Mouse (Mus musculus) 416B (cell line): ENCODE results near the gene Sec63.

Source experiments
- DNase-seq: peaks from one replicate; pipeline ENCODE4 v3.0.0; 2011; ENCODE audit warnings: low read depth

Gene Sec63

DNA sequence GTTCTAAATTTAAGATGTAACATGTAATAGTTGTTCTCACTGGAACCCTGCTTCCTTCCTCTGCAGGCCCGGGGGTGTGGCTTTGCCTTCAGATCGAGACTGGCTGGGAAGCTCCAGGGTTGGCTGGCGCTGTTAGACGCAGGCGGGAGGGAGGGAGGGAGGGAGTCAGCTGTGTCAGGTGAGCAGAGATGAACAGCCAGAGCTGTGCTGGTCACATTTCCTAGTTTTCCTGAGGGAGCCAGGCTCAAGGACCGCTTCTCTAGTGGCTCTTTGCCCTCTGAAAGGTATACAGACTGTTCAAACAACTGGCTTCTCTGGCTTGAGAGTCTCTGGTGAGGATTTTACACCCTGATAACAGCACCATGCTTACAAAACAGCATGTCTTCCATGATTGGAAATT lies 69.1 kb downstream of the Sec63 start:
- no peak for DNase-seq

DNA sequence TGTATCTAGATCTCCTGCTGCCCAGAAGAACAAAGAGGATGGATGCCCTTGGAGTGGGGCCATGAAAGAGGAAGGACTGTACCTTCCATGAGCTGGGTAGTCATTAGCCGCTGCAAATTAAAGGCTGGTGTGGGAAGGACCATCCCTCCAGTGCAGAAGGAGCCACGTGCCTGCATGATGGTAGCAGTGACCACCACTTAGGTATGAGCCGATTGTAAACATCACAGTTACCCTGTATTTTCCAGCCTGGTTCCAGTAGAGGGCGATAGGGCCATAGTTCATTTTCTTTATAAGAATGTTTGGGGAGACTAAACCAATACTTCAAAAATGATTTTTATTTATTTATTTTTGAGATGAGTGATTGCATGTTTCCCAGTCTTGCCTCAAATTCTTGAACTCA lies 71.4 kb downstream of the Sec63 start:
- DNase-seq, result peak; percentile 33

DNA sequence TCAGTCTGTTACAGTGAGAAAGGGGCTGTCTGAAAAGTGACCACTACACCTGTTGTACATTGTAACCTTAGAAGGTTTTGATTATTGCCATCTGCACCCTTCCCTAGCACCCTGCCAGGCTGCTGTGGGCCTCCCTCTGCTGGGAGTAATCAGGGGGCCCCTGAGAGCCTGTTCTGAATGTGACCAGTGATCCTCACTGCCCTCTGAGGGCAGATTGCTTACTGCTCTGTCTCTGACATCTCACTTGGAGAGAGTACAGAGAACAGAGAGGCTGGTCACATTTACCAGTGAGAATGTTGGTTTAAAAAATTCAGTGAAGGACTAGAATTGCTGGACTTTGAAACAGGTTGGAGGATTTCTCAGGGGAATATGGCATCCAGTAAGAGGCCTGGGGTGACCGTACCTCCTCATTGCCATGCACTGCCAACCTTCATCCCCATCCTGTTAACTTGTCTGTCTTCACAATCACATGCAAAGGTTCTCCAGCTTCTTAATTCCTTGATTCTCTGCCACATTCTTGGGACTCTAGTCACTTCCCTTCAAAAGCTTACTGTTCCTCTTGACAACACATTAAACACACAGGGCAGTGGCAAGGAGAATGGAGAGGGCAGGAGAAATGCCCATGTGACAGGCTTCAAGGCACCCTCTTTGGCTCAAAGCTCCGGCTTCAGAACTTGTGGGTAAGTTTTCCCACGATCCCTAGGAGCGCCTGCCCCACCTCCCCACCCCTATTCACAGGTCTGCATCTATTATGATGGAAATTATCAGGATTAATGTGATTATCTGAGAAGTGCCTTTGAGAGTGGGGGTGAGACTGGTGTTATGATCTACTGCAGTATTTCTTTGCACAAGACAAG lies 72.8 kb downstream of the Sec63 start:
- DNase-seq, result no peak

DNA sequence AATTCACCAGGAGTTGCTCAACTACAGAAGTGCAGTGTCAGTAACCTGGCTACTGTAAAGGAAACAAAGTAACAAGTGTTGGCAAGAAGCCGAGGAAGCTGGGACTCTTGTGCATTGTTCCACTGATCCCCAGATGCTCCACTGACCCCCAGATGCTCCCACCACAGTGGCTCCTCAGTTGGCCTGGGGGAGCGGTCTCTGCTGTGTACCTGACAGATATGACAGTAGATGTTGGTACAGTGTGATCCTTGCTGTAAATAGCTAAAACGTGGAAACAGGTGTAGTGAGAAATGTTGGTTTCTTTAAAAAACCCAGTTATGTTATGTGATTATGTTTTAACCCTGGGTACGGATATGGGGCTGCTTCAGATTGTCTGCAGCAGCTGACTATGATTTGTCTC lies 76.8 kb downstream of the Sec63 start:
- peak; percentile 49 for DNase-seq

DNA sequence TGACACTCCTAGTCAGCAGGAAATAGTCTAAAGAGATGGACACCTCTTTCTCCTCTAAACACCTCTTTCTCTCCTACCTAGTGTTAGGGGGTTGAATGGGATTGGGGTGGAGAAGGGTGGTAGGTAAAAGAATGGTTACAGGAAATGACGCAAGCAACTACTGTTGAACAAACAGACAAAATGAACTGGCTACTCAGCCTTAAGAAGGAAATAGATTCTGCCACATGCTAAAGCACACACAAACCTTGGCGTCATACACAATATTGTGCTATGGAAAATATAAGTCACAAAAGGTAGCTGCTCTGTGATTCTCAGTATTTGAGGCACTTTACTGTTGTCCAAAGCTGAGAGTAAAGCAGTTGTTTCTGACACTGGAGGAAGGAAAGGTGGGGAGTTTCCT lies 77.4 kb downstream of the Sec63 start:
- peak; percentile 72 for DNase-seq

DNA sequence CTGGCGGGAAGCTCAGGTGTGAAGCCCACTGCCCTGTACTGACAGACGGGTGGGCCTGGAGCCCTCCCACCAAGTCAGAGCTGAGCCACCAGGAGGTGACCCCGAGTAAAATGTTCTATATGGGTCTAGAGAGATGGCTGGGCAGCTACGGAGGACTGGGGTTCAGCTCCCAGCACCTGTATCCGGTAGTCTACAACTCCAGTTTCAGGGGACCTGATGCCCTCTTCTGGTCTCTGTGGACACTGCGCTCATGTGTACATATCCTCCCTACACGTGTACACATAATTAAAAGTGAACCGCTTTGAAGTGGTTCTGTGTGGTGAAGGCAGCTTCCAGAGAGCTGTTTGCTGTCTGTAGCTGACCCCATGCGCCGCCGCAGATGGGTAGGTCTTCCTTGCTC lies 78.7 kb downstream of the Sec63 start:
- no peak for DNase-seq

DNA sequence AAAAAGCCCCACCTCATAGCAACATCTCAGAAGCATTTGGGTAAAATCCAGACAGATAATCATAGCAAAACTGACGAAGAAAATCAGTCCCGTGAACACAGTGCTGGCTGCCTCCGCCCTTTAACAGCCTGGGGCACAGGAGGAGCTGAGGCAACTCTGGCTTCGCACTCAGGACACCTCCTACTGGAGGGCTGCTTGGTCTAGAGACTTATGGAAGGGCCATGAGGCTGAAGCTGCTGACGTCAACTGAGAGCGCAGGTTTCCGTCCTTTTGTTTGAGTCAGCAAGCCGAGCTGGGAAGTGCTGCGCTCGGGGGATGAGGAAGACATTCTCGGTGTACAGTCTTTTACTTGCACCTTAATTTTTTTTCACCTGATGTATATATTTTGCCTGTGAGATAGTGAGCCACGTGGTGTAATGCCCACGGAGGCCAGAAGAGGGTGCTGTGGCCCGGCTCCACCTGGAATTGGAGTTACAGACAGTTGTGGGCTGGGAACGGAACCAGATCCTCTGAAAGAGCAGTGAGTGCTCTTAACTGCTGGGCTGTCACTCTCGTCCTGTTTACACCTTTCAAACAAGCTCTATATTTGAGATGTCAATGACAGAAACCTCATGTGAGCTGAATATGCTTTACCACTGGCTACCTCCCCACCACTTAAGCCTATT lies 80.4 kb downstream of the Sec63 start:
- DNase-seq, result peak; percentile 43

DNA sequence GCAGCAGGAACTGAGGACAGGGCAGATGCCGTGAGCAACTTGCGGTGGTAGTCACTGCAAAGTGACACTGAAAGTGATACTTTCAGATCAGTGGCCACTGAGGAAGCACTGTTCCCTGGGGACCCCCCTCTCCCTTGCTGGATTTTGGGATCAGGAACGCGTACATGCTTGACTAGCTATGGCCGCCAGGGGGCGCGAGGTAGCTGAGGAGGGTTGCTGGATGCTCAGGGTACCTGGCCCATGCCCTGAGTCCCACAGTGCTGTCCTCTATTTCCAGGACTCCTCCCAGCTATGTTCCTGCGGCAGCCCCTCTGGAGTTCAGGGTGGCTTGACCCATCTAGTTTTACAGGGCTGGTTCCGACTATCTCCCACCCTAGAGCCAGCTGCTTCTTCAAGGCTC lies 81.1 kb downstream of the Sec63 start:
- peak; percentile 53 for DNase-seq

DNA sequence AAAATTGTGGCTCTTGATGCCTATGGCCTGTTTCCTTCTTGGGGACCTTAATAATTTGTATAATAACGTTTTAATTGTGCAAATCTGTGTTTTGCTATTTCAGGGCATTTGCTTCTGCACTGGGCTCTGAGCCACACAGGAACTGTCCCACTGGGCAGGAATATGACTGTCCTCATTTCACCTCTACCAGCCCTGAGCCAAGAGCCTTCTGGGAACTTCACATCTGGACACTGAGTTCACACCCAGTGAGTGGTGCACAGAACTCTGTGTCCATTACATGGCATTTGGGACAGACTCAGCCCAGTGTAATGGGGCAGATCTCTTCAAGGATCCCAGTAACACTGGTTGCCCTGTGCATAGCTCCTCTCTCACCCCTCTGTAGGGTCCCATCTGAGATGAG lies 82.1 kb downstream of the Sec63 start:
- peak; percentile 44 for DNase-seq

DNA sequence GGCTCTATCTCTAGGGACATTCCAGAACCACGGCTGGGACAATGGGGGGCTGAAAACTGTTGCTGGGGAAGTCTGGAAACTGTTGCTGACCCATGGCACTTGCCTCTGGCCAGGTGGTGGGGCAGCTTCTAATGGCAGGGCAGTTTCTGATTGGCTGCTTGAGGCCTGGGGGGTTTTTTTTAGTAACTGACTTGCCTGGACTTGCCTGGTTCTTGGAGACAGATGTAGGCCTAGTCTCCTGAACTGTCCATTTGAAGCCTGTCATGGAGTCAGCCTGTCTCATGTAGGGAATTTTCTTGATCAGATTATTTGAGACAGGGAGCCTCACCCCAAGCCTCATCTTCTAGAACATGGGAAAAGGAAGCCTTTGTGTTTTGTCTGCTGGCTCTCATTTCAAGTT lies 84.2 kb downstream of the Sec63 start:
- no peak for DNase-seq

DNA sequence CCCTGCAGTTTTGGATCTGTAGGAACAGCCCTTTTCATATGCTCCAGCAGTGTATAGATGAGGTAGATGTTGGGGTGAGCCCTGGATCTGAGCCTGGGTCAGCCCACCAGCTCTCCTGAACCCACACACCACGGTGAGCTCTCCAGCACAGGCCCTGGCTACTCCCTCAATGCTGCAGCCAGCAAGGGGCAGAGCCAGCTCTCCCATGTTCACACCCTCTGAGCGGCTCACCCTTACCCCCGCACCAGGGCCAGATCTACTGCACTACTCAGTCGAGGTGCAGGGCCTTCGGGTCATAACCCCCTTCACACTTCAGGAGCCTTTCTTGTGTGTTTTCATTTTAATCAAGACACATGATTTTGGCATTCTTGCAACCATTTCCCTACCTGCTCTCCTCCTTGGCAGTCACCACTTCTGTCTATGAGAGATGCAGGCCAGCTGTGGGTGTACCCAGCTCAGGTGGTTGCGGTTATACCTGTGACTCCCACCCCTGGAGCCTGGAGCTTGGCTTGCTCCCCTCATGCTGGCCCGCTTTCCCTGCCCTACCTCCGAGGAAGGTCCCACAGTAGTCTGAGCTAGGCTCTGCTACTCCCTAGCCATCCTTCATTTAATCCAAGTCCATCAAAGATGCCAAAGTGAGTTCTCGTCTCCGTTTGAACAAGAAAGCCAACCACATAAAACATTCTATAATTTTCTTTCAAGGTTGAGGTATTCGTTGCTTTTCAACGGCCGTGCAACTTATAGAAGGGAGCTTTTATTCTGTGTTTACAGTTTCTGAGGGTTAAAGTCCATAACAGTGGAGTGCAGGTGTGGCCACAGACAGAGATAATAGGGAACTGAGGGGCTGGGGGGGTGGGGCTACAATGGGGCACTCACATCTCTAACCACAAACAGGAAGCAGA lies 87.1 kb downstream of the Sec63 start:
- no peak for DNase-seq

DNA sequence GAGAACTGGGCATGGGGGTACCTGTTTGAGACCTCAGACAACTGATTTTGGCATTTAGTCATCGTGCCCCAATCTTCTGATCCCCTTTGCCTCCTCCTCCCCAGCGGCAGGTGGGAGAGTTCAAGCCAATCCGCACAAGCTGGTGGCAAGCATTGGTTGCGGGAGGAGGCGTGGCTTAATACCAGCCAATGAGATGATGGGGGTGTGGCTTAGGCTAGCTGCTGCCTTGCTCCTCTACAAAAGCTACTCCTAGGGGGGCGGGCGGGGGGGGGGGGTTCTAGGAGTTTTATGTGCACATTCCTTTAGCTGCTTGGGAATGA lies 87.7 kb downstream of the Sec63 start:
- no peak for DNase-seq

DNA sequence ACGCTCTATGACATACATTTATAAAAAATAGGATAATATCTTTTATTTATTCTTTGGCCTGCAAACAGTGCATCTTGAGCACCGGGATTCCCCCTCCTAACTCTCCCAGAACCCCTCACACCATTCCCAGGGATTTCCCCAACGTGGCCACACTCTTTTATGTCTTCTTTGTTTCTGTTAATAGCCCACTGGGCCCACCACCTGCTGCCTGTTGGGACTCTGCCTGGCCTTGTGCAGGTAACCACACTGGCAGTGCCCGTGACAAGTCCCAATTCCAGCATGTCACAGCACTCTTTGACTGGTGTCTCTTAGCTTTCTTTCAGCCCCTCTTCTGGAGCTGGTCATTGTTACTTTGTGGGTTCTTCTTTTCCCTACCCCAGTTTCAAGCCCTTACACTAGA lies 93.5 kb downstream of the Sec63 start:
- DNase-seq, result no peak

DNA sequence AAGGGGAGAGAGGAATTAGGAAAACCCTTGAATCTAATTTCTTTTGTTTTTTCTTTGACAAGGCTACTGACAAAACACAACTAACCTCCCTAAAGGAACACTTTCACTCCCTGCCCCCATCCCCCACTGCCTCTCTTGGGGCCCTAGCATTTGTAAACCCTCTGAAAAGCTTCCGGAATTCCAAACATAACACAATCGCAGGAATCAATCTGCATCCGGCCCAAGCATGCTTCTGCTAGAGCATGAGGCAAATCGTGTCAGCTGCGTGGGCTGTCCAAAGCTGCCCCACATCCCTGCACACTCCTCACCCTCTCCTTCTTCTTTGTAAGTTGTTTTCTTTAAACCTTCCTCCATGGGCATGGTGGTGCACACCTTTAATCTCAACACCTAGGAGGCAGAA lies 94.0 kb downstream of the Sec63 start:
- DNase-seq, result no peak

DNA sequence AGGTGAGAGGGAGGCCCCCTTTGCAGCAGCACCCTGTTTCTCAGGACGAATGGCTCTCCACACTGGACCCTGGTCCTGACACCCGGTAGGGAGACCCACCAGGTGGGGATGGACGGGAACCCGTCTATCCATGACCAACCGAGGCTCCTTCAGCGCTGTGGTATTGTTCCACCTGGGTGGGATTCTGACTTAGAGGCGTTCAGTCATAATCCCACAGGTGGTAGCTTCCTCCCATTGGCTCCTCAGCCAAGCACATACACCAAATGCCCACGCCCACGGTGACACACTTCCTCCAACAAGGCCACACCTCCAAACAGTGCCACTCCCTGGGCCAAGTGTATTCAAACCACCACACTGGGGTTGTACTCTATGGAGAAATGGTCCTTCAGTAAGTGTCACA lies 95.3 kb downstream of the Sec63 start:
- no peak for DNase-seq

DNA sequence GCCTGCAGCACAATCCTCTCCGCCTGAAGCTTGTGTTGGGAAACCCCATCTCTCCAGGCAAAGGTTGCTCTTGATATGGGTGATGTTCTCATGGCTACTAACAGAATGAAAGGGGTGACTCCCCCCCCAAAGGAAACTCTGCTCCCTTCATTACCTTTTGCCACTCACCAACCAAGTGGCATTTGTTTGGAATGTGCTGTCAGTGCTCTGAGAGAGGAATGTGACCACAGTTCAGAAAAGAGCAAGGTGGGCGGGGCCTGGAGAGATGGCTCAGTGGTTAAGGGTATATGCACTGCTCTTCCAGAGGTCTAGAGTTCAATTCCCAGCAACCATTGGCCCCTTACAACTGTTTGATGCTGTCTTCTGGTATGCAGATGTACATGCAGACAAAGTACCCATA lies 95.7 kb downstream of the Sec63 start:
- DNase-seq, result no peak

DNA sequence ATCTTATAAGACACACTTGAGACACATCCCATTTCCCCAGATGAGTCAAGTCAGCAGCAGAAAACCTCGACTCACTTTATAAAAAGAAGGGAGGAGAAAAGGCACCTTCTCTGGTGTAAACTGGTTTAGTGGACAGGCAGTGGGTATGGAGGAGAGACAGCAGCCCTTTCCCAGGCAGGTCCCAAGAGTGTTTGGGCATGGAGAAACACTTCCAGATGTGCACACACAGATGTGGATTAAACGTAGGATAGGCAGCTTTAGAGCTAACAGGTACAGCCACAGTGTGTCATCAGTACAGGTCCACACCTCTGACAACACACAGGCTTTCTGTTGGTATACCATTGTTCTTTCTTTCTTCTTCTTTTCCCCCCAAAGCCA lies 98.5 kb downstream of the Sec63 start:
- no peak for DNase-seq

DNA sequence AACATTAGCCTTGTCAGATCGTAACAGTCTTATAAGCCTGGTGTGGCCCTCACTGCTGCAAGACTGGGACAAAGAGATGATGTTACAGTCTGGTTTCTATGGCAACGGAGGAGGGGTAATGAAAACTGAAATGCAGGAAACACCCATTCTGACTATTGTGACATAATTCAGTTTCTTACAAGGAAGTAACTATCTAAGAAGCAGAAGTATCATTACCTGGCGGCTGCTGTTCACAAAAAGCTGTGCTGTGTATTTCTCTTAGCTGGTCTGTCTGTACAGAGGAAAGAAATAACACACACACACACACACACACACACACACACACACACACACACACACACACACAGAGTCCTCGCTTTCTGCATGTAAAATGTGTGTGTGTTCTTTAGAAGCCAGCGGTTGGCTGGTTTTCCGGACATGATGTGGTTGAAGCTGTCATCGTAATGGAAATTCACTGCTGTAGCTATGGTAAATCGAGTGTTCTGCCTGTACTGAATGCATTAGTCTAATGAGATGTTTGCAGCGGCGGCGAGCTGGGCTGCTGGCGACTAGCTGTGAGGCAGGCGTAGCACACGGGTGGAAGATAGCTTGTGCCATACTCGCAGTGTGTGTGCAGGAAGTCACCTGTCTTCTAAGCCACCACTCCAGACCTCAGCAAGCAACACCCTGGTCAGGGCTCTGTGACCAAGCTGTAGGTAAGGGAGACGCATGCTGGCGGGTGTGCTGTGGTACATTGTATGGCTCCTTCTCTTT lies 99.0 kb downstream of the Sec63 start, which contains the start of gene Scml4:
Scml4 (plus strand) TSS at position 212 of the 753 bp plus-strand sequence.
- peak; percentile 91 for DNase-seq

DNA sequence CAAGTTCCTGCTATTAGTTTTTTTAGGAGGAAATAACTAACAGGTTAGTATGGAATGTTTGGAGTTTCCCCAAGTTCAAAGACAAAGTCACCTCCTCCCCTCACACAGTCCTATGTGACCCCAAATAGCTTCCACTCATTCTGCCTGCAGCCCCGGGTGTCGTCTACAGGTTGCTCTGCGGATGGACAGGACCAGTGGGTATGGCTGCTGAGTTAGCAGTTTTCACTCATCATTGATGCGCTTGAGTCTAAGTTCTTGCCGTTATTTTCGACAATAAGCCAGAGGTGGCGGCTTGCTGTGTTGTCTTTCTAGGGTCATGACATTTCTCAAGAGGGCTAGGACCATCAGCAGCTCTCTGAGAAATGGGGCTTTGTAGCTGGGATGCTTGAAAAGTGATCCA lies 100.2 kb downstream of the Sec63 start:
- peak; percentile 26 for DNase-seq

DNA sequence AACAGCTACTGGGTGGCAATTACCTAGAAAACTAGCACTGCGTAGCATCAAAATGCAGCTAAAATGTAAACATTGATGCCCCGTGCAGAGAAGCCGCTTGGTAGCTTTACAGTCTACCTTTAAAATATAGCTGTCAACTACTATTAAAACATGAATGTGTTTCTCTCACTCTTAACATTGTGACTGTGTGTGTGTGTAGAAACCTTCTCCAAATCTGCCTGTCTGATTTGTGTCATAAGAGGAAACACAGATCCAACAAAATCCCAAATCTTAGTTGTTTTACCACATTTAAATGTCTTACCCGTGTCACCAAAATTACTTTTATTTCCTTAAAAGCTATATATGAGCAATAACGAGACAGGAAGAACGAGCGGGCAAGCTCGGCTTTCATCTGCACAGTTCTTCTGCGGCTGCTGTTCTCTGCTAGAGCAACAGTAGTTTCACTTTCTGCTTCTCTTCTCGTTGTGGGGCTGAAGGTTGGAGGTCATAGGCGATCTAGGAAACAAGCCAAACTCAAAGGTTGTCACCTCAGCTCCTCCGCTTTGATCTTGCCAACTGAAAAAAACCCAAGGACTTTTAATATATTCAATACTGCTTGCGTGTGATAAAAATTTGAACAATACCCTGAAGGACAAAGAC lies 100.9 kb downstream of the Sec63 start:
- peak; percentile 69 for DNase-seq

DNA sequence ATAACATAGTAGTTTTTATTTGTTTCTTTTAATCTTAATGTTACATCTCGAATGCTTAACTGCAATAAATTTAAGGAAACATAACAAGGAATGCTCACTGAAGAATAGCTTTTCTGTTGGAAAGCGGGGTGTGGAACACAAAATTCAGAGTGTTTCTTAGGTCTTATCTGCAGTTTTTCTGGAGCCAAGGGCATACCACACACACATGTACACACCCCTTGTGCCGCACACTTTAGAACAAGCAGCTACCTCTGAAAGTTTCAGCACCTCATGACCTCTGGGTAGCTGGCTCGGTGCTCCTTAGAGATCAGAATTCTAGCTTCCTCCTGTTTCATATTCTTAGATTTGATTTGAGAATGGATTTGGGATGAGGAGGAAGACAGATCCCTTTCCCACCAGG lies 101.5 kb downstream of the Sec63 start:
- DNase-seq, result peak; percentile 37
